Mouse (Mus musculus) cerebellum, adult 9-10 months (tissue): ENCODE measurements around the gene Fuz.
A peak's percentile ranks its signal among the peaks of the same experiment; 100 is the strongest.

Experiments
- DNase-seq: peaks from one replicate; pipeline ENCODE4 v3.0.0; 2022

The Fuz gene

DNA sequence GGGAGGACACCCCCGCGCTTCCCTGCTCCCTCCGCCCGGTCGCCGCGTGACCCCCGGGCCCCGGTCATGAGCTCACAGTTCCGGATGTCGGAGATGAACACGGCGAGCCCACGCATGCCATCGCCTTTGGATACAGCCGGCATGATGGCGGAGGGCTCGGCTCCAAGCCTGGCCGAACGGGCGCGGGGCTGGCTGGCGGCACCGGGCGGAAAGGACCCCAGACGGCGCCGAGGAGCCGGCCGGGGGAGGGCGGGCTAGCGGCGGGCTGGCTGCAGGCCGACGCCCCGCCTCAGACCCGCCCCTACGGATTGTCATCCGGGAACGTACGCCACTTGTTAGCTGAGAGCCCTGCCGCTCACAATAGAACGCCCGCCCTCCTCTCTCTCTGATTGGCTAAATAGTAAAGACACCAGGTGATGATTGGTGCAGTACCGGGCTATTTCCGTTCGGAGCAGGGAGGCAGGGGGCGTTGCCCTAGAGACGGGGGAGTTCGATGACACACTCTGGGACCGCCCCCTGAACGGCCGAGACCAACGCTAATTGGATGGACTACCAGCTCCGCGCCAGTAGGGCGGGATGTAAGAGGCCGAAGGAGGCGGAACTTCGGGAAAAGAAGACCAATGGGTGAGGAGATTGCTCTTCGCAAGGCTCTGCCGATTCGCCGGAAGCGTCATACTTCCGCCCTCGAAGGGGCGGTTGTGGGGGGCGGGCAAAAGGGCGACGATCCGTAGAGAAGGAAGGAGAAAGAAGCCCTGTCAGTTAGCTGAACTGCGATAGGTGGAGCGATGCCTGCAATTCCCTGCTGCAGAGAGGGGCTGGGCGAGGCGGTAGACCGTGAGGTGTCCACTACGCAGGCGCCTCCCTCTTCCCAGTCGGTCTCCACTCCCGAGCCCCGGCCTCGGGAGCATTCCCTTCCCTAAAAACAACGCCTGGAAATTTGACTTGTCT, 33.6 kb downstream of the Fuz start, which contains the start of gene Ap2a1:
Ap2a1 (minus strand) TSS at position 293 of the 948 bp plus-strand sequence.
- DNase-seq, result peak; percentile 100

DNA sequence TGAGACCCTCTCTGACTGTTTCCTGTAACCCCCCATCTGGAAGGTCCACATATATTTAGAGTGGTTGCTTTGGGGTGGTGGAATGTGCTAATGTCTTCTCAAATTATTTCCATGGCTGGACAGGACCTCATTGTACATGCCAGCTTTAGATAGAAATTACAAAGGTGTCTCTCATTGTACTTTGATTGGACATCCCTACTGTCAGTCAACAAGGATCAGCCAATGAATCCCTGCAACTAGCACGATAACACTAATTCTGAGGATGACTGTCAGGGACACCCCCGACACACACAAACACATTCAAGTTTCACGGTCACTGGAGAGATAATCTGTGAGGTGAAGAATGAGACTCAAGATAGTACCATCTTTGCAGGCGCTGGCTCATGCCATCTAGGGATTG, 42.8 kb downstream of the Fuz start:
- no peak for DNase-seq

DNA sequence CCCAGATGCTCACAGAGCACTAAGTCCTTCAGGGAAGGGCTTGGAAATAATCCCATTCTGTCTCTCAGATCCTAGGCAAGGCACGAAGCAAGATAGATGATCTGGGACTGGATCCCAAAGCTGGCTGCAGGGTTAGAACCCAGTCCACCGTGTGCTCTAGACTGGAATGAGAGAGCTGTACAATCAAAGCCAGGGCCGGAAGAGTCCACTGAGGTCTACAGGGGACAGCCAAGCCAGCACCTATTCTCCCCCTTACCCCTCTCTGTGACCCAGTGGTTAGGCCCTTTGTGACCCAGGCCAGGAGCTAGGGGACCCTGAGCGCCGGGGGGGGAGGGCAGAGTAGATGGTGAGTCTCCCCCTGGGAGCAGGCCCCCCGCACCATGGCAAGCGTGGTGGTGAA, 47.0 kb downstream of the Fuz start, which contains the start of gene Tsks:
Tsks (plus strand) TSS at position 301 of the 400 bp plus-strand sequence.
- DNase-seq, result no peak

DNA sequence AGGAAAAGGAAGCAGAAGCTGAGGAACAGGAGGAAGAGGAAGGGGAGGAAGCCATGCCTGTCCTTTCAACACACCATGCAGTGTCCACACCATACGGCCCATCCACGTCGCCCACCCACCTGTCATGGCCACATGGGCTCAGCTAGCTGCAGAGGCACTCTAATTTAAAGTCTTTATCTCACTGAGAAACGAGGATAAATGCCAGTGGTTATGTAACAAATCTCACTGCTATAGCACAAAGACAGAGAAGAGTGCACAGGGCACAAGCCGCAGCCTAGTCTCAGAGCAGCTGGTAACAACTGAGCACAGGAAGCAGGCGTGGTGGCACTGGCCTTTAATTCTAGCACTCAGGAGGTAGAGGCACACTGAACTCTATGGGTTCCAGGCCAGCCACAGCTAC, 54.0 kb downstream of the Fuz start:
- DNase-seq, result no peak

DNA sequence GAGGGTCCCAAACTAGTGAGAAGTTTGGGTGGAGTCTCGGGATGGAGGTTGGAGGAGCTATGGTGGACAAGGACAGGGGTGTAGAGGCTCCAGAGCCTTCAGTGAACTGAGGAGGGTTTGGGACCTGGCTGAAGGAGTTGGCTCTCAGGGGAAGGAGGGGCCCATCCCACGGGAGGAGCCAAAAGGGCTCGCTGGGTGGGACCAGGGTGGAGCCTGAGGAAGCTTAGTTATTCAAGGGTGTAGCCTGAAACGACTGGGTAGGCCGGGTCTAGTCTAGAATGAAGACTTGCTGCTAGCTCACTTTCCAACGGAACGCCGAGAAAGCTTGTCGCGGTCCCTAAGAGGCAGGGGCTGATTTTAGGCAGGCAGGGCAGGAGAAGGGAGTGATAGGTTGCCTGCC, 56.1 kb downstream of the Fuz start:
- no peak for DNase-seq
